Mouse (Mus musculus): ENCODE data around the gene Aqp2. TPM values are rescaled to one million over a fixed set of nuclear protein-coding genes. Genes with fewer than 3 reads are reported as not detected.

Gene Aqp2
- polyA plus RNA-seq, 1 experiment: 0.18 TPM

DNA sequence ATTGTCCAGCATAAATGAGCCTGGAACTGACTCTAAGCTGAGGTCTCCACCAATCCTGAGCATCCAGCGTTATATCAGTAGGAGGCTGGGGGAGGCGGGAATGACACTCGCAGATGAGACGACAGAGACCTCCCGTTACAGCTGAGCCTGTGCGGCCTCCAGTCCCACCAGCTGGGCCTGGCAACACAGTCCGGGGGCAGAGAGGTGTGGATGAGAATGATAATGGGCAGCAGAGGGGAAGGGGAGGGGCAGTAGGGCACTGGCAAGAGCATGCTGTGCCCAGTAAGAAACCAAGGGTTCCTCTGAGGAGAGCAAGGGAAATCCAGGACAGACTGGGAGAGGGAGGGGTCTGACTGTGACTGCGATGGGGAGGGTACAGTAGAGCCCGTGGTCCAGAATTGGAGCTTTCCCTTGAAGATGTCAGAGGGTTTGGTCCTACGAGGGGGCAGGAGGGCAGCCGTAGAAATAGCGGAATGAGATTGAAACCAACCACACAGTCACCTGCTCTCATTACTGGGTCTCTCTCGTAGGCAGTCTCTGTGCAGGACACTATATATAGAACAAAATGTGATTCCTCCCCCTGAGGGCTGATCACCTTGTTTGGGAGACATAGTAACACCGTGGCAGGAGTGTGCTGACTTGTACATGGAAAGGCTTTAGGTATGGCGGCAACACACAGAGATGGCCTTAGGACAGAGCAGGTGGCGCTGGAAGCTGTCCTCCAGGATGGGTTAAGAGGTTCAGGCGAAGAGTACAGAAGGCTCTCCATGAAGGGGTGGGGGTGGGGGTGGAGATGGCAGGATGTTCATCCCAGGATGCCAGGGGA lies 20.6 kb downstream of the Aqp2 start:
- H3K36me3 ChIP-seq (ENCODE audit: control insufficient read depth, insufficient read depth): peaks cover 14% of the 10 kb centered on the region
- H3K79me2 ChIP-seq (ENCODE audit: control insufficient read depth, insufficient read depth): peaks cover 13% of the 10 kb centered on the region
- H3K4me3 ChIP-seq (ENCODE audit: insufficient read depth, poor library complexity, severe bottlenecking): no peak overlapping the region
- no peak for TF ChIP-seq USF1 (IDR thresholded peaks at IDR 0.05; ENCODE audit: low read depth)
- no peak for TF ChIP-seq CEBPB (IDR thresholded peaks at IDR 0.05; ENCODE audit: low read depth)
- TF ChIP-seq CTCF (IDR thresholded peaks at IDR 0.05; ENCODE audit: control insufficient read depth, insufficient read depth, insufficient read length): no peak
- TF ChIP-seq MAX (IDR thresholded peaks at IDR 0.05): no peak
- no peak for TF ChIP-seq MYOG (IDR thresholded peaks at IDR 0.05; ENCODE audit: control insufficient read depth, extremely low read depth, insufficient read length)
- TF ChIP-seq MYOD1 (IDR thresholded peaks at IDR 0.05; ENCODE audit: control insufficient read depth, insufficient read length, low read depth): no peak
- TF ChIP-seq FOSL1 (IDR thresholded peaks at IDR 0.05; ENCODE audit: insufficient read depth, low read length, poor library complexity, severe bottlenecking): no peak
- peaks cover under 1% of the 10 kb centered on the region for H3K79me3 ChIP-seq (ENCODE audit: low read depth)
- no peak overlapping the region for H3ac ChIP-seq (ENCODE audit: control insufficient read depth, insufficient read length, low read depth)
- peaks cover 17% of the 10 kb centered on the region for H3K27me3 ChIP-seq (ENCODE audit: control insufficient read depth, insufficient read depth, insufficient read length)

DNA sequence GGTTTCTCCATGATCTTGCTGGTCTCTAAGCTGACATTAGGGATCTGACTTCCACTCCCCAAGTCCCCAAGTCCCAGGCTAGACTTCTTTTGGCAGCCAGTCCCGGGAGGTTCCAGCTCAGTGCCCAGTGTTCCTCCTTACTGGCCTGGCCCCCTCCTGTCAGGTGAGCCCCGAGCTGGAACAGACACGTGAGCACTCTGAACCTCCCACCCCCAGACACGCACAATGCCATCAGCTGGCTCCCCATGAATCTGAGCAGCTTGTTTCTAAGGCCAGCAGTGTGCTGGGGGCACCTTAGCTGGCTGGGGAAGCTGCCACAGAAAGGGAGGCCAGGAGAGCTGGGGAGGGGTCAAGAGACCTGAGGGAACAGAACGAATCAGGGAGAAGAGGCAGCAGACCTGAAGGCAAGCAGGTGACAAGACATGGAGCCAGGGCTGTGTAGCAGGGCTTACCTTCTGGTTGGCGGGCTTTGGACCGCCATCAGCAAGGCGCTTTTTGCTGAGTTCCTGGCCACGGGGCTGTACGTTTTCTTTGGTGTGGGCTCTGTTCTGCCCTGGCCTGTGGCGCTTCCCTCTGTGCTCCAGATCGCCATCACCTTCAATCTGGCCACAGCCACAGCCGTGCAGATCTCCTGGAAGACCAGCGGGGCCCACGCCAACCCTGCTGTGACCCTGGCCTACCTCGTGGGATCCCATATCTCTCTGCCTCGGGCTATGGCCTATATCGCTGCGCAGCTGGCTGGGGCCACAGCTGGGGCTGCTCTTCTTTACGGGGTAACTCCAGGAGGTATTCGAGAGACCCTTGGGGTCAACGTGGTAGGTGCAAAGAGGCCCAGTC lies 22.3 kb downstream of the Aqp2 start, which contains the start of gene Aqp6:
Gene Aqp6, plus strand, starts transcription at position 415 of the 837 bp plus-strand sequence.
- Histone ChIP-seq H3K36me3 (ENCODE audit: control insufficient read depth, insufficient read depth) (no peaks in the 10 kb centered on the region), H3K27me3 (ENCODE audit: control insufficient read depth, insufficient read depth, insufficient read length) (peaks cover 17% of the 10 kb centered on the region), H3K4me3 (ENCODE audit: insufficient read depth, poor library complexity, severe bottlenecking) (no peak within 1 kb of the TSS), H3ac (ENCODE audit: control insufficient read depth, insufficient read length, low read depth) (no peak within 1 kb of the TSS), H3K79me3 (ENCODE audit: low read depth) (no peaks in the 10 kb centered on the region), H3K79me2 (ENCODE audit: control insufficient read depth, insufficient read depth) (no peaks in the 10 kb centered on the region)
- TF ChIP-seq FOSL1 (IDR thresholded peaks at IDR 0.05; ENCODE audit: insufficient read depth, low read length, poor library complexity, severe bottlenecking): no peak
- TF ChIP-seq CTCF (IDR thresholded peaks at IDR 0.05; ENCODE audit: control insufficient read depth, insufficient read depth, insufficient read length): no peak
- no peak for TF ChIP-seq USF1 (IDR thresholded peaks at IDR 0.05; ENCODE audit: low read depth)
- TF ChIP-seq MYOD1 (IDR thresholded peaks at IDR 0.05; ENCODE audit: control insufficient read depth, insufficient read length, low read depth): no peak
- TF ChIP-seq MAX (IDR thresholded peaks at IDR 0.05): no peak
- no peak for TF ChIP-seq MYOG (IDR thresholded peaks at IDR 0.05; ENCODE audit: control insufficient read depth, extremely low read depth, insufficient read length)
- no peak for TF ChIP-seq CEBPB (IDR thresholded peaks at IDR 0.05; ENCODE audit: low read depth)

DNA sequence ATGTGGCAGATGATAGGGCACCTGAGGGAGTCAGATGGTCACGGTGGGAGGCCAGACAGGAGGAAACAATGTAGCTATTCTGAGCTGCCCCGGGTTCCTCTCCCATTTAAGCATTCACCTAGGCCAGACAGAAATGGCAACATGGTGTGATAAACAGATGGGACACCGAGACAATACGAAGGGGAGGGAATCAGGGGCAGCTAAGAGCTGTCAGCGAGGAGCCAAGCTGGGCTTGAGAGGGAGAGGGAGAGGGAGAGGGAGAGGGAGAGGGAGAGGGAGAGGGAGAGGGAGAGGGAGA lies 22.9 kb downstream of the Aqp2 start:
- no peak for TF ChIP-seq CTCF (IDR thresholded peaks at IDR 0.05; ENCODE audit: control insufficient read depth, insufficient read depth, insufficient read length)
- TF ChIP-seq MAX (IDR thresholded peaks at IDR 0.05): no peak
- TF ChIP-seq USF1 (IDR thresholded peaks at IDR 0.05; ENCODE audit: low read depth): no peak
- TF ChIP-seq FOSL1 (IDR thresholded peaks at IDR 0.05; ENCODE audit: insufficient read depth, low read length, poor library complexity, severe bottlenecking): no peak
- no peak for TF ChIP-seq MYOD1 (IDR thresholded peaks at IDR 0.05; ENCODE audit: control insufficient read depth, insufficient read length, low read depth)
- TF ChIP-seq MYOG (IDR thresholded peaks at IDR 0.05; ENCODE audit: control insufficient read depth, extremely low read depth, insufficient read length): no peak
- TF ChIP-seq CEBPB (IDR thresholded peaks at IDR 0.05; ENCODE audit: low read depth): no peak
- no peak overlapping the region for H3K4me3 ChIP-seq (ENCODE audit: insufficient read depth, poor library complexity, severe bottlenecking)

DNA sequence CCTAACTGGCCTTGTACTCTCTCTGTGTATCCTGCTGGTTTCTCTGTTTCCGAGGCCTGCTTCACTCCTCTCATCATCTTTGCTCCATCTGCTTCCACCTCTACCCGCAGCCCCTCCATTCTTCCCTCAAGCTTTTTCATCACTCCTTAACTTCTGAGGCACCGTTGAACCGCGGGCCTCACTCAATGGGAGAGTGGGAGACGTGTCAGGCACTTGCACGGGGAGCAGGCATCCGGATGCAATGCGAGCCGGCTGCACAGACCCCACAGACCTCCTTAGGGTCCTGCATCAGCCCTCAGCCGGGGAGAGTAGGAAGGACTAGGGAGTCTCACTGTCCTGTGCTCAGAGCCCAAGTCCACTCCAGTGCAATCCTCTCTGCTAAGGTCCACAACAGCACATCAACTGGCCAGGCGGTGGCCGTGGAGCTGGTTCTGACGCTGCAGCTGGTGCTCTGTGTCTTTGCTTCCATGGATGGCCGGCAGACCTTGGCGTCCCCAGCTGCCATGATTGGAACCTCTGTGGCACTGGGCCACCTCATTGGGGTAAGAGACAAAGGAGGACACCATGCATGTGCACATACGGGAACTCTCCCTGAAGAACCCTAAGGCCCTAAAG lies 23.5 kb downstream of the Aqp2 start:
- TF ChIP-seq CTCF (IDR thresholded peaks at IDR 0.05; ENCODE audit: control insufficient read depth, insufficient read depth, insufficient read length) (no peak), MYOD1 (IDR thresholded peaks at IDR 0.05; ENCODE audit: control insufficient read depth, insufficient read length, low read depth) (no peak), MAX (IDR thresholded peaks at IDR 0.05) (no peak), MYOG (IDR thresholded peaks at IDR 0.05; ENCODE audit: control insufficient read depth, extremely low read depth, insufficient read length) (no peak), CEBPB (IDR thresholded peaks at IDR 0.05; ENCODE audit: low read depth) (no peak), USF1 (IDR thresholded peaks at IDR 0.05; ENCODE audit: low read depth) (no peak)
- Histone ChIP-seq H3K79me3 (ENCODE audit: low read depth) (no peaks in the 10 kb centered on the region), H3K27me3 (ENCODE audit: control insufficient read depth, insufficient read depth, insufficient read length) (peaks cover 17% of the 10 kb centered on the region), H3K79me2 (ENCODE audit: control insufficient read depth, insufficient read depth) (no peaks in the 10 kb centered on the region), H3ac (ENCODE audit: control insufficient read depth, insufficient read length, low read depth) (no peak overlapping the region), H3K4me3 (ENCODE audit: insufficient read depth, poor library complexity, severe bottlenecking) (no peak overlapping the region), H3K36me3 (ENCODE audit: control insufficient read depth, insufficient read depth) (no peaks in the 10 kb centered on the region)

More for the DNA sequence above, 22.9 kb downstream of the Aqp2 start:
- Histone ChIP-seq H3ac (ENCODE audit: control insufficient read depth, insufficient read length, low read depth) (no peak overlapping the region), H3K36me3 (ENCODE audit: control insufficient read depth, insufficient read depth) (no peaks in the 10 kb centered on the region), H3K27me3 (ENCODE audit: control insufficient read depth, insufficient read depth, insufficient read length) (peaks cover 17% of the 10 kb centered on the region), H3K79me3 (ENCODE audit: low read depth) (no peaks in the 10 kb centered on the region), H3K79me2 (ENCODE audit: control insufficient read depth, insufficient read depth) (no peaks in the 10 kb centered on the region)

DNA sequence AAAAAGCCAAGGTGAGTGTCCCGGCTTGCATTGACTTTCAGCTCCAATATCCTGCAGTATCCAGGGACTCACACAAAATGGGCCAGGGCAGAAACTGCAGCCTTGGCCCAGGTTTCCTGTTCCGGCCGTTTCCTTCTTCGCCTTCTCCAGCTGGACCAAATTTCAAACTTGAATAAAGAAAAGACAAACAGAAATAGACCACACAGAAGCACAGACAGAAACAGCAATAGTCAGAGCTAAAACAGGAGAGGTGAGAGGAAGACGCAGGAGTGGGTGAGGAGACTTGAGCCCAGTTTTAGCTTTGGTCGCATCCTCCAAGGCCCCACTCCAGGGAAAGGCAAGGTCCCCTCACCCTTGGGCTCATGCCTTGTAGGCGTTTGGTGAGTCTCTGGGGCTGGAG lies 24.4 kb downstream of the Aqp2 start:
- TF ChIP-seq CTCF (IDR thresholded peaks at IDR 0.05; ENCODE audit: control insufficient read depth, insufficient read depth, insufficient read length) (no peak), MAX (IDR thresholded peaks at IDR 0.05) (no peak), MYOG (IDR thresholded peaks at IDR 0.05; ENCODE audit: control insufficient read depth, extremely low read depth, insufficient read length) (no peak), CEBPB (IDR thresholded peaks at IDR 0.05; ENCODE audit: low read depth) (no peak), USF1 (IDR thresholded peaks at IDR 0.05; ENCODE audit: low read depth) (no peak), MYOD1 (IDR thresholded peaks at IDR 0.05; ENCODE audit: control insufficient read depth, insufficient read length, low read depth) (no peak)
- Histone ChIP-seq H3K79me2 (ENCODE audit: control insufficient read depth, insufficient read depth) (no peaks in the 10 kb centered on the region), H3K79me3 (ENCODE audit: low read depth) (no peaks in the 10 kb centered on the region), H3K27me3 (ENCODE audit: control insufficient read depth, insufficient read depth, insufficient read length) (peaks cover 17% of the 10 kb centered on the region), H3K4me3 (ENCODE audit: insufficient read depth, poor library complexity, severe bottlenecking) (no peak overlapping the region), H3K36me3 (ENCODE audit: control insufficient read depth, insufficient read depth) (no peaks in the 10 kb centered on the region), H3ac (ENCODE audit: control insufficient read depth, insufficient read length, low read depth) (no peak overlapping the region)

Measured in C2C12 (cell line).